Mouse (Mus musculus): ENCODE results near the gene Pcif1. TPM values are rescaled to one million over a fixed set of nuclear protein-coding genes. Genes with fewer than 3 reads are reported as not detected.
"Not testable (repeated sequence)": the region's sequence is repeated elsewhere in the genome, so short reads cannot be mapped to it uniquely, and the experiment has no call there.

Pcif1 gene
- polyA plus RNA-seq (2021) = 38.7 TPM

- H3K27me3 ChIP-seq = no peaks in the 10 kb centered on the region
- ATAC-seq = peak; percentile 41
- DNase-seq (ENCODE audit: low read depth, low spot score) = no peak
- TF ChIP-seq CTCF (IDR thresholded peaks at IDR 0.05) = no peak
- POLR2A ChIA-PET = interaction anchor here (0.9 to 1.7 kb wide), 5 partner anchors 8 to 93 kb away, joined by 3 to 6 read pairs (median 3); partner anchors contain the start of gene Snx21
- CTCF ChIA-PET = interaction anchor here (1.5 kb wide), 1 partner anchor 12 kb away, joined by 6 read pairs; no protein-coding TSS in a partner anchor
- in situ Hi-C loops (cut with MboI; ENCODE audit: low pct_unique_long_range_greater_than_20kb) = no loop called here
Measured at GRCm38 (mm10) chr2:164879228-164879567, at the start of gene Pcif1. Gene Pcif1 (plus strand): TSS chr2:164879304.

GRCm38 (mm10) chr2:164831029-164831428 is 48.1 kb upstream of the Pcif1 start:
- POLR2A ChIA-PET = interaction anchor here (0.6 kb wide), 1 partner anchor 44 kb away, joined by 3 read pairs; no protein-coding TSS in a partner anchor
- DNase-seq (ENCODE audit: low read depth, low spot score) (no peak), ATAC-seq (no peak)

GRCm38 (mm10) chr2:164832032-164832747 is 46.9 kb upstream of the Pcif1 start:
- no peak for ATAC-seq
- CTCF ChIA-PET = interaction anchor here (1.3 to 2.5 kb wide), 4 partner anchors 10 to 35 kb away, joined by 3 to 7 read pairs (median 4); partner anchors contain the start of genes Acot8 and Zswim1
- in situ Hi-C loops (cut with MboI; ENCODE audit: low pct_unique_long_range_greater_than_20kb) = no loop called here
- no peak for DNase-seq (ENCODE audit: low read depth, low spot score)
- no peaks in the 10 kb centered on the region for H3K27me3 ChIP-seq
- TF ChIP-seq CTCF (IDR thresholded peaks at IDR 0.05) = no peak
- POLR2A ChIA-PET = interaction anchor here (0.7 to 1.9 kb wide), 3 partner anchors 8 to 79 kb away, joined by 3 to 5 read pairs (median 3); partner anchors contain the start of gene Zswim1

More at GRCm38 (mm10) chr2:164831029-164831428, 48.1 kb upstream of the Pcif1 start:
- no peak for TF ChIP-seq CTCF (IDR thresholded peaks at IDR 0.05)
- in situ Hi-C loops (cut with MboI; ENCODE audit: low pct_unique_long_range_greater_than_20kb) = no loop called here
- H3K27me3 ChIP-seq = no peaks in the 10 kb centered on the region
- CTCF ChIA-PET = interaction anchor here (0.7 to 1.1 kb wide), 2 partner anchors 36 to 50 kb away, joined by 3 read pairs; no protein-coding TSS in a partner anchor

GRCm38 (mm10) chr2:164832748-164833301 is 46.3 kb upstream of the Pcif1 start, which contains the start of gene Ctsa:
Gene Ctsa (plus strand): TSS chr2:164832873.
- in situ Hi-C loops (cut with MboI; ENCODE audit: low pct_unique_long_range_greater_than_20kb) = no loop called here

GRCm38 (mm10) chr2:164833314-164833959 is 45.7 kb upstream of the Pcif1 start, which contains the start of gene Neurl2:
Gene Neurl2 (minus strand): TSS chr2:164833456.
- H3K27me3 ChIP-seq = no peaks in the 10 kb centered on the region
- ChIA-PET POLR2A (interaction anchor here (0.7 to 1.9 kb wide), 5 partner anchors 9 to 77 kb away, joined by 3 to 5 read pairs (median 3); partner anchors contain the start of genes Acot8 and Zswim1), CTCF (interaction anchor here (1.3 to 2.5 kb wide), 7 partner anchors 11 to 44 kb away, joined by 3 to 10 read pairs (median 4); partner anchors contain the start of genes Acot8, Pltp and Zswim1)
- in situ Hi-C loops (cut with MboI; ENCODE audit: low pct_unique_long_range_greater_than_20kb) = no loop called here
- ATAC-seq (peak; percentile 13), DNase-seq (ENCODE audit: low read depth, low spot score) (peak; percentile 89)
- TF ChIP-seq CTCF (IDR thresholded peaks at IDR 0.05) = no peak

More at GRCm38 (mm10) chr2:164832748-164833301, 46.3 kb upstream of the Pcif1 start, which contains the start of gene Ctsa:
- ChIA-PET CTCF (interaction anchor here (1.3 to 2.5 kb wide), 5 partner anchors 11 to 35 kb away, joined by 3 to 7 read pairs (median 4); partner anchors contain the start of genes Acot8, Pltp and Zswim1), POLR2A (interaction anchor here (0.7 to 1.9 kb wide), 5 partner anchors 9 to 78 kb away, joined by 3 to 5 read pairs (median 3); partner anchors contain the start of genes Acot8 and Zswim1)
- ATAC-seq (peak; percentile 24), DNase-seq (ENCODE audit: low read depth, low spot score) (no peak)
- no peaks in the 10 kb centered on the region for H3K27me3 ChIP-seq
- no peak for TF ChIP-seq CTCF (IDR thresholded peaks at IDR 0.05)

- in situ Hi-C loops (cut with MboI; ENCODE audit: low pct_unique_long_range_greater_than_20kb) = no loop called here
- CTCF ChIA-PET = interaction anchor here (0.7 to 2.5 kb wide), 5 partner anchors 12 to 43 kb away, joined by 3 to 10 read pairs (median 6); partner anchors contain the start of genes Pltp and Zswim1
- ATAC-seq (peak; percentile 23), DNase-seq (ENCODE audit: low read depth, low spot score) (no peak)
- no peaks in the 10 kb centered on the region for H3K27me3 ChIP-seq
- POLR2A ChIA-PET = interaction anchor here (0.9 to 1.9 kb wide), 4 partner anchors 33 to 76 kb away, joined by 3 to 5 read pairs (median 4); partner anchors contain the start of gene Pcif1
- TF ChIP-seq CTCF (IDR thresholded peaks at IDR 0.05) = no peak
Measured at GRCm38 (mm10) chr2:164834531-164834930, 44.6 kb upstream of the Pcif1 start.

GRCm38 (mm10) chr2:164835164-164835563 is 43.9 kb upstream of the Pcif1 start:
- H3K27me3 ChIP-seq = no peaks in the 10 kb centered on the region
- no peak for ATAC-seq
- in situ Hi-C loops (cut with MboI; ENCODE audit: low pct_unique_long_range_greater_than_20kb) = no loop called here
- ChIA-PET CTCF (interaction anchor here (0.9 to 2.5 kb wide), 4 partner anchors 10 to 42 kb away, joined by 4 to 10 read pairs (median 6); partner anchors contain the start of gene Zswim1), POLR2A (interaction anchor here (0.9 to 2.1 kb wide), 4 partner anchors 33 to 65 kb away, joined by 3 to 11 read pairs (median 4); partner anchors contain the start of gene Pcif1)
- DNase-seq (ENCODE audit: low read depth, low spot score) = no peak
- no peak for TF ChIP-seq CTCF (IDR thresholded peaks at IDR 0.05)

- ChIA-PET POLR2A (no interaction called here), CTCF (interaction anchor here (1.7 to 1.8 kb wide), 2 partner anchors 32 to 35 kb away, joined by 3 to 7 read pairs; no protein-coding TSS in a partner anchor)
- DNase-seq (ENCODE audit: low read depth, low spot score) (no peak), ATAC-seq (no peak)
- TF ChIP-seq CTCF (IDR thresholded peaks at IDR 0.05) = no peak
- in situ Hi-C loops (cut with MboI; ENCODE audit: low pct_unique_long_range_greater_than_20kb) = no loop called here
- no peaks in the 10 kb centered on the region for H3K27me3 ChIP-seq
Measured at GRCm38 (mm10) chr2:164845782-164846181, 33.3 kb upstream of the Pcif1 start.

GRCm38 (mm10) chr2:164850061-164850460 is 29.0 kb upstream of the Pcif1 start:
- ChIA-PET CTCF (interaction anchor here (1.1 to 1.8 kb wide), 2 partner anchors 15 to 17 kb away, joined by 3 to 6 read pairs; no protein-coding TSS in a partner anchor), POLR2A (no interaction called here)
- no peak for DNase-seq (ENCODE audit: low read depth, low spot score)
- in situ Hi-C loops (cut with MboI; ENCODE audit: low pct_unique_long_range_greater_than_20kb) = no loop called here
- H3K27me3 ChIP-seq = no peaks in the 10 kb centered on the region
- TF ChIP-seq CTCF (IDR thresholded peaks at IDR 0.05) = no peak
- ATAC-seq = no peak

GRCm38 (mm10) chr2:164855572-164855971 is 23.5 kb upstream of the Pcif1 start:
- ChIA-PET CTCF (interaction anchor here (0.8 kb wide), 2 partner anchors 15 to 23 kb away, joined by 3 read pairs; partner anchors contain the start of genes Ctsa and Neurl2), POLR2A (interaction anchor here (1.0 kb wide), 1 partner anchor 11 kb away, joined by 4 read pairs; no protein-coding TSS in a partner anchor)
- ATAC-seq; DNase-seq (ENCODE audit: low read depth, low spot score); in situ Hi-C loops (cut with MboI; ENCODE audit: low pct_unique_long_range_greater_than_20kb); H3K27me3 ChIP-seq: not testable (repeated sequence)

Data from Patski (cell line).